Mouse (Mus musculus): Measurements from ENCODE around the gene Hist1h2ak. TPM values are rescaled to one million over a fixed set of nuclear protein-coding genes. Genes with fewer than 3 reads are reported as not detected.
A peak's percentile ranks its signal among the peaks of the same experiment; 100 is the strongest.
"Not testable (repeated sequence)": the region's sequence is repeated elsewhere in the genome, so short reads cannot be mapped to it uniquely, and the experiment has no call there.

Gene Hist1h2ak
- 32.0 and 32.6 TPM in 2 replicates for polyA plus RNA-seq (2015; fragmentation: Nextera tagmentation; extraction: Ambion mirVana)

DNA sequence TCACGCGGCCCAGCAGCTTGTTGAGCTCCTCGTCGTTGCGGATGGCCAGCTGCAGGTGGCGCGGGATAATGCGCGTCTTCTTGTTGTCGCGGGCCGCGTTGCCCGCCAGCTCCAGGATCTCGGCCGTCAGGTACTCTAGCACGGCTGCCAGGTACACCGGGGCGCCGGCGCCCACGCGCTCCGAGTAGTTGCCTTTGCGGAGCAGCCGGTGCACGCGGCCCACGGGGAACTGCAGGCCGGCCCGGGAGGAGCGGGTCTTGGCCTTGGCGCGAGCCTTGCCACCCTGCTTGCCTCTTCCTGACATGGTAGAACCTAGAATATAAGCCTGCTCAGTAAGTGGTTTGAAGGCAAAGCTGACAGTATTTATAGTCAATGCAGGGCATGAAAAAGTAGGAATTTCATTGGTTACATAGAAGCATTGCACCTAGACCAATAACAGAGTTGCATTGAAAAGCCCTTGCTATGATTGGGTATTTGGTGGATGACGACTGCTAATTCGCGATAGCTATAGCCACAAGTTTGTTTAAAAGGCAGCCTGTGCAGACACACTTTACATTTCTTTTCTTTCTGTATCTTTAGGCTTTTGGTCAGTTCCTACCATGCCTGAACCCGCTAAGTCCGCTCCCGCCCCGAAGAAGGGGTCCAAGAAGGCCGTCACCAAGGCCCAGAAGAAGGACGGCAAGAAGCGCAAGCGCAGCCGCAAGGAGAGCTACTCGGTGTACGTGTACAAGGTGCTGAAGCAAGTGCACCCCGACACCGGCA, at the start of gene Hist1h2ak, which contains the start of gene Hist1h2bn:
Gene Hist1h2ak (minus strand): TSS at position 304 of the 762 bp plus-strand sequence.
Gene Hist1h2bn (plus strand): TSS at position 600 of the 762 bp plus-strand sequence.
- Histone ChIP-seq H3K4me2 (peak within 1 kb of the TSS; percentile 69), H3K4me3 (replicated peaks) (peak within 1 kb of the TSS; percentile 49), H3K4me1 (peaks cover 19% of the 10 kb centered on the region; the same call in 1 of the 2 replicates), H3K9ac (peak within 1 kb of the TSS; percentile 61), H3K27ac (peak within 1 kb of the TSS; percentile 97)
- H3K27me3 ChIP-seq; H3K36me3 ChIP-seq; H3K9me3 ChIP-seq (replicated peaks): not testable (repeated sequence)
- under 1% methylated on average over 47 of the region's 50 CpGs for WGBS
- peak; percentile 95 for ATAC-seq (replicated peaks; ENCODE audit: low FRiP score)

DNA sequence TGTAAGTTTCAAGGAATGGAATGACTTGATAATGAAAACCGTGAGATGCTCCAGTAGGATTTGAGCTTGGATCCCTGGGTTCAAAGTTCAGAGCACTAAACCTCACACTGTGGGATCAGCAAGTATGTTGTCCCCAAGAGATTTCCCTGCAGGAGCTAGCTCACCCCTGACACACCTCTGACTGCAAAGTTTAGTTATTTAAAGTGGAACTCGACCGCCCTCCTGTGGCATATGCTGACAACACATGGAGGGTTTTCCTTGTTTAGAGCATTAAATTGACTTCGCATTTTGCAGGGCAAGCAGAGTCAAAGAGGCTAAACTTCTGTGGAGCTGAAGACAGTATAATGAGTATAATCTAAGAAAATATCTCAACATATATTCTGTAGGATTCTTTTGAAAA, 49.4 kb upstream of the Hist1h2ak start:
- H3K4me1 ChIP-seq; H3K4me3 ChIP-seq (replicated peaks); H3K27ac ChIP-seq; H3K9ac ChIP-seq; H3K9me3 ChIP-seq (replicated peaks); H3K36me3 ChIP-seq; H3K27me3 ChIP-seq; H3K4me2 ChIP-seq: not testable (repeated sequence)
- peak; percentile 77 for ATAC-seq (replicated peaks; ENCODE audit: low FRiP score)
- no CpG with 5 or more reads among the region's 4 CpGs for WGBS

GRCm38 (mm10) chr13:21797163-21797562, 43.5 kb upstream of the Hist1h2ak start:
- H3K36me3 ChIP-seq; H3K4me1 ChIP-seq; ATAC-seq (replicated peaks; ENCODE audit: low FRiP score); H3K4me3 ChIP-seq (replicated peaks); H3K27ac ChIP-seq; H3K27me3 ChIP-seq; H3K9me3 ChIP-seq (replicated peaks); H3K4me2 ChIP-seq; H3K9ac ChIP-seq: not testable (repeated sequence)

DNA sequence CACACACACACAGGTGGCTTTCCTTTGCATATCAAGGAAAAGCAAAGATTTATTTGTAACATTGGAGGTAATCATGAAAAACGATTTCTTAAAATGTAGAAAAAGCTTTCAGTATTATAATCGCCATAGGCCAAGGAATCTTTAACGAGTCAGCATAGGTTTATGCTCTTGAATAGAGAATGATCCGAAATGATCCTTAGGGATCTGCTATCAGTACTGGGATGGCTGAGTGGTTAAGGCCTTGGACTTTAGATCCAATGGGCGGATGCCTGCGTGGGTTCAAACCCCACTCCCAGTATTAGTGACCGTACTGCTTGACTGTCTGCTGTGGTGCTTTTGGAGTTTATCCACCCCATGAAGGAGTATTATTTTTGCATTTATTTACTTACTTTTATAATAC, 42.0 kb upstream of the Hist1h2ak start:
- ATAC-seq (replicated peaks; ENCODE audit: low FRiP score), result no peak
- H3K27ac ChIP-seq, result no peak overlapping the region
- H3K9me3 ChIP-seq (replicated peaks), result no peaks in the 10 kb centered on the region
- H3K36me3 ChIP-seq, result no peaks in the 10 kb centered on the region
- H3K4me2 ChIP-seq, result no peak overlapping the region
- no peak overlapping the region for H3K9ac ChIP-seq
- peaks cover 5% of the 10 kb centered on the region; the same call in 1 of the 2 replicates for H3K4me1 ChIP-seq
- 89% methylated on average over 7 of the region's 7 CpGs for WGBS
- H3K4me3 ChIP-seq (replicated peaks), result no peak overlapping the region
- H3K27me3 ChIP-seq, result no peaks in the 10 kb centered on the region

DNA sequence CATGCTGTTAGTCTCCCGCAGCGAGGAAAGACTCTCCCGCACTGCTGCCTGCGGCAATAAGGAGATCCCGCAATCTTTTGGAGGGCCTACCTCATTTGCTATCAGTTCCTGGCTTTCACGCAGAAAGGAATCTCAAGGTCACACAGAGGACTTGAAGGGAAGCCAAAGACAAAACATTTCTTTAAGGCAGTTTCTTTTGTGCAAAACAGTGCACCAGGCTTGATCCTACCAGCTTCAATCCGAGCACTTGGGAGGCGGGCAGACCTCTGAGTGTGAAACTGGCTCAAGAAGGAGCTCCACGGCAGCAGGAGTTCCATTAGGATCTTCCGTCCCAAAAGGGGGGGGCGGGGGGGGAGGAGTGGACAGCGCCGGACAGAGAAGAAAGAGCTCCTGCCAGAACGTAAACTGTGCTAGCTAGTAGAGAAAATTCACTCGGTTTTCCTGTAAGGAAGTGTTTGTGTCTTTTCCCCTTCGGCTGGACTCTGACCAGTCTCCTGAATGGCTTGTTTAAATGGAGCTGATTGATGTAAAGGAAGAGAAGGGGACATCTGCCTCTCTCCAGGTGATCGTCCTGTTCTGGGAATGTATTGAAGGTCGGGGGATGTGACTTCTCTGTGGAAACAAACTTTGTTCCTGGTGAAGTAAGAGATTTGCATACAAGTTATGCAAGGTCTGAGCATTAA, 37.1 kb upstream of the Hist1h2ak start:
- Histone ChIP-seq H3K4me3 (replicated peaks) (peak overlapping the region; percentile 27), H3K9me3 (replicated peaks) (no peaks in the 10 kb centered on the region), H3K9ac (peak overlapping the region; percentile 49; the same call in 1 of the 2 replicates), H3K4me2 (peak overlapping the region; percentile 54), H3K27me3 (no peaks in the 10 kb centered on the region), H3K4me1 (peaks cover 20% of the 10 kb centered on the region), H3K36me3 (no peaks in the 10 kb centered on the region), H3K27ac (peak overlapping the region; percentile 48; the same call in 1 of the 2 replicates)
- no peak for ATAC-seq (replicated peaks; ENCODE audit: low FRiP score)
- WGBS, result 7% methylated on average over 18 of the region's 18 CpGs

DNA sequence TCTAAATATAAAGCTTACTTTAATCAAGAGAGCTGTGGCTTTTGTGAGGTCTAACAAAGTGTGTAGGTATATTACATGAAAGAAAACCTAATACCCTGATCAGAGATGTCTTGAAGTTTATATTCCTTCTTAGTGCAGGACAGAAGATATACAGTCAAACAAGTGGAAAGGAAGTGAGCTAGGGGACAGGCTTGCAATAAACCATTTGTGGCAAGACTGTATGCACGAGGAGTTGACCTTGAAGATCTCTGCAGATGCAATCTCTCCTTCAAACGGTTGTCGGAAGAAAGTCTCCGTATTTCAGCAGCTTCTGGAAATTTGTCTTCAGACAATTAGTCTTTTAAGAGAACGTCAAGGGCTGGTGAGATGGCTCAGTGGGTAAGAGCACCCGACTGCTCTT, 36.3 kb upstream of the Hist1h2ak start:
- no peak overlapping the region for H3K4me3 ChIP-seq (replicated peaks)
- peaks cover 24% of the 10 kb centered on the region for H3K4me1 ChIP-seq
- ATAC-seq (replicated peaks; ENCODE audit: low FRiP score), result no peak
- peak overlapping the region; percentile 45; the same call in 1 of the 2 replicates for H3K27ac ChIP-seq
- no peaks in the 10 kb centered on the region for H3K9me3 ChIP-seq (replicated peaks)
- no peaks in the 10 kb centered on the region for H3K36me3 ChIP-seq
- 47% methylated on average over 6 of the region's 6 CpGs for WGBS
- H3K27me3 ChIP-seq, result no peaks in the 10 kb centered on the region
- no peak overlapping the region for H3K4me2 ChIP-seq
- H3K9ac ChIP-seq, result no peak overlapping the region

DNA sequence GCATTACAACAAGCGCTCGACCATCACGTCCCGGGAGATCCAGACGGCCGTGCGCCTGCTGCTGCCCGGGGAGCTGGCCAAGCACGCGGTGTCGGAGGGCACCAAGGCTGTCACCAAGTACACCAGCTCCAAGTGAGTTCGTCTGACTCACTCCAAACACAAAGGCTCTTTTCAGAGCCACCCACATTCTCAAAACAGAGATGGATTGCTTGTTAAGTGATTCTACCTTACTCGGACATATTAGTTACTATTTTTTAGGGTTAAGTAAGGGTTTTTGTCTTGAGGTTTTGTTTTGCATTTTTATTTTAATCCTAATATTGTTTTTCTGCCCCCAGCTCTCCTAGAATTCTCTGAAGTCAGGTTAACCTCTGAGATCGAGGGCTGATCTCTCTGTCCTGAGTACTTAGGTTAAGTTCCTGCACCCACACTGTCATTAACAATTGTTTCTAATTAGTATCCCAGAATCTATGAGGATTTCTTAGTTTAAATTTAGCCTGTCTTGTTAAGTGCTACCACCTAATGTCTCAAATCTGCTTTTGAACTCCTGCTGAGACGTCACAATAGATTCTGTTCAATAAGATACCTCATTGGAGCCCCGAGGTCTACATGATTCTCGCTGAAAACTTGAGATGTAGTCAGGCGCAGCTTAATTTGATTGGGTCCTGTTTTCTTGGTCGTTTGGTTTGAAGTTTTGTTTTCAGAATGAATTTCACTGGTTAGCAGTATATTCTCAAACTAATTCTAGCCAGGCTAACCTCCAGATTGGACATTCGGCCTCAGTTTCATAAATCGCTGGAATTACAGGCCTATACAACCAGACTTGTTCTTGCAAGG, 34.4 kb upstream of the Hist1h2ak start:
- Histone ChIP-seq H3K4me3 (replicated peaks) (peak overlapping the region; percentile 43), H3K4me1 (peaks cover 33% of the 10 kb centered on the region), H3K27me3 (no peaks in the 10 kb centered on the region), H3K4me2 (peak overlapping the region; percentile 53), H3K9ac (peak overlapping the region; percentile 29; the same call in 1 of the 2 replicates), H3K36me3 (no peaks in the 10 kb centered on the region), H3K27ac (peak overlapping the region; percentile 92), H3K9me3 (replicated peaks) (no peaks in the 10 kb centered on the region)
- 18% methylated on average over 15 of the region's 21 CpGs for WGBS
- peak; percentile 20 for ATAC-seq (replicated peaks; ENCODE audit: low FRiP score)

DNA sequence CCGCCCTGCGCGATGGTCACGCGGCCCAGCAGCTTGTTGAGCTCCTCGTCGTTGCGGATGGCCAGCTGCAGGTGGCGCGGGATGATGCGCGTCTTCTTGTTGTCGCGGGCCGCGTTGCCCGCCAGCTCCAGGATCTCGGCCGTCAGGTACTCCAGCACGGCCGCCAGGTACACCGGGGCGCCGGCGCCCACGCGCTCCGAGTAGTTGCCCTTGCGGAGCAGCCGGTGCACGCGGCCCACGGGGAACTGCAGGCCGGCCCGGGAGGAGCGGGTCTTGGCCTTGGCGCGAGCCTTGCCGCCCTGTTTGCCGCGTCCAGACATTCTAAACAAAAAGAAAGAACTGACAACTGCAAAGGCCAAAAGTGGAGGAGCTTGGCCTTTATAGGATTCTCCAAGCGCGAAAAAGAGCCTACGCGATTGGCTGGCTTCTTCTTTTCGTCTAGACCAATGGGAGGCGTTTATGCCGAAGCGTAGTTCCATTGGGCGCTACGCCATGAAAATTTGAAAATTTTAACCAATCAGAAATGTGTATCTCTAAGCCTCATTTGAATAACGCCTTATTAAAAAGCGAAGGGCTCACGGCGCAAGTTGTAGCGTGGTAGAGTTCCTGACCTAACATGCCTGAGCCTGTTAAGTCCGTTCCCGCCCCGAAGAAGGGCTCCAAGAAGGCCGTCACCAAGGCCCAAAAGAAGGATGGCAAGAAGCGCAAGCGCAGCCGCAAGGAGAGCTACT, 33.4 kb upstream of the Hist1h2ak start, which contains the start of the genes Hist1h2an and Hist1h2bp:
Gene Hist1h2an (minus strand): TSS at position 320 of the 731 bp plus-strand sequence.
Gene Hist1h2bp (plus strand): TSS at position 563 of the 731 bp plus-strand sequence.
- peak within 1 kb of the TSS; percentile 48 for H3K9ac ChIP-seq
- H3K4me1 ChIP-seq, result peaks cover 40% of the 10 kb centered on the region
- not testable (repeated sequence) for H3K36me3 ChIP-seq; H3K9me3 ChIP-seq (replicated peaks); H3K27me3 ChIP-seq
- H3K4me2 ChIP-seq, result peak within 1 kb of the TSS; percentile 57
- under 1% methylated on average over 40 of the region's 63 CpGs for WGBS
- ATAC-seq (replicated peaks; ENCODE audit: low FRiP score), result peak; percentile 96
- H3K27ac ChIP-seq, result peak within 1 kb of the TSS; percentile 92
- H3K4me3 ChIP-seq (replicated peaks), result peak within 1 kb of the TSS; percentile 43

- peak overlapping the region; percentile 43 for H3K4me3 ChIP-seq (replicated peaks)
- H3K27me3 ChIP-seq, result no peaks in the 10 kb centered on the region
- peaks cover 43% of the 10 kb centered on the region for H3K4me1 ChIP-seq
- H3K27ac ChIP-seq, result peak overlapping the region; percentile 92
- H3K4me2 ChIP-seq, result peak overlapping the region; percentile 57
- no peak for ATAC-seq (replicated peaks; ENCODE audit: low FRiP score)
- no peaks in the 10 kb centered on the region for H3K36me3 ChIP-seq
- 7% methylated on average over 8 of the region's 8 CpGs for WGBS
- H3K9ac ChIP-seq, result peak overlapping the region; percentile 48; the same call in 1 of the 2 replicates
- H3K9me3 ChIP-seq (replicated peaks), result no peaks in the 10 kb centered on the region
Measured at GRCm38 (mm10) chr13:21786189-21786898, 32.7 kb upstream of the Hist1h2ak start.

- Histone ChIP-seq H3K27ac (peak overlapping the region; percentile 96), H3K4me3 (replicated peaks) (peak overlapping the region; percentile 49), H3K4me2 (peak overlapping the region; percentile 73), H3K9ac (peak overlapping the region; percentile 41), H3K36me3 (no peaks in the 10 kb centered on the region), H3K4me1 (peaks cover 39% of the 10 kb centered on the region), H3K27me3 (no peaks in the 10 kb centered on the region), H3K9me3 (replicated peaks) (no peaks in the 10 kb centered on the region)
- no peak for ATAC-seq (replicated peaks; ENCODE audit: low FRiP score)
- 25% methylated on average over 6 of the region's 6 CpGs for WGBS
Measured at GRCm38 (mm10) chr13:21784311-21784710, 30.7 kb upstream of the Hist1h2ak start.
